In the genomic region with DNA sequence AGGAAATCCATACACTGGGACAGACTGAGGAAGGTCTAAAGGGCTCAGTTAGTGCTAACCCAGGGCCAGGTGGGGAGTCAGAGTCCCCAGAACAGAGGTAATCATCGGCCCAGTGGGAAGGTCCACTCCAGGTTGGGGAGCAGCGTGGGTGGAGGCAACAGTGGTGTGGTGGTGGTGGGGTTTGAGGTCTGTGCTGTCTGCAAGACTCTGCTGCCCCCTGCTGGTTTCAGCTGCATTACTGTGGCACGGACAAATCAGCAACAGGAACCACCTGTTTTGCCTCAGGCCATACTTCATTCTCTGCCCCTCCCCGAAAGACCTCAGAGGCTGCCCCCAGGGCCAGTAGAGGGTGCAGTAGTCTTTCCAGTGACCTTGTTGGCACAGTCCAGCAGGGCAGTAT, we compare ENCODE assay signal across 8 mouse cellular contexts. TPM values are rescaled to one million over a fixed set of nuclear protein-coding genes. Genes with fewer than 3 reads are reported as not detected.
DNase-seq lines count a peak whose midpoint lies in the region; ATAC-seq lines count a peak whose summit lies in the region.

No protein-coding gene starts in this region.

- WGBS in embryonic facial prominence, embryonic 14.5 days = 4% methylated on average over 4 of the region's 4 CpGs
- WGBS in kidney, embryonic 15.5 days = 6% methylated on average over 4 of the region's 4 CpGs
- 7% methylated on average over 4 of the region's 4 CpGs for WGBS in liver, embryonic 13.5 days (ENCODE audit: insufficient replicate concordance)
- WGBS in stomach, embryonic 15.5 days = 4% methylated on average over 4 of the region's 4 CpGs

- H3K4me1 ChIP-seq in embryonic facial prominence, embryonic 14.5 days (ENCODE audit: control insufficient read depth, insufficient read depth, low read length) = peaks cover 17% of the 10 kb centered on the region
- H3K4me1 ChIP-seq in kidney, embryonic 15.5 days = peaks cover 37% of the 10 kb centered on the region
- peaks cover 66% of the 10 kb centered on the region for H3K4me1 ChIP-seq in liver, embryonic 13.5 days (replicated peaks)
- H3K4me1 ChIP-seq in stomach, embryonic 15.5 days = peaks cover 26% of the 10 kb centered on the region

- H3K27me3 ChIP-seq in embryonic facial prominence, embryonic 14.5 days (replicated peaks; ENCODE audit: control insufficient read depth, insufficient read depth, low read length) = no peaks in the 10 kb centered on the region
- H3K27me3 ChIP-seq in kidney, embryonic 15.5 days = no peaks in the 10 kb centered on the region
- H3K27me3 ChIP-seq in liver, embryonic 13.5 days = no peaks in the 10 kb centered on the region
- no peaks in the 10 kb centered on the region for H3K27me3 ChIP-seq in stomach, embryonic 15.5 days (replicated peaks)

- peak; percentile 87 for DNase-seq in 3T3-L1 (ENCODE audit: low read depth, low spot score)
- peak; percentile 90 for DNase-seq in adrenal gland, postnatal 10 days
- peak; percentile 92 for DNase-seq in embryonic facial prominence, embryonic 14.5 days (ENCODE audit: low spot score)
- DNase-seq in heart, adult 9 months (ENCODE audit: low spot score in 2 of 2) = peak; percentile 66 to 84
- peak; percentile 70 for DNase-seq in liver, embryonic 13.5 days
- DNase-seq in naive thymus-derived CD4-positive, alpha-beta T cell, adult 2 months (ENCODE audit: low read depth) = peak; percentile 93

- no peaks in the 10 kb centered on the region for H3K9me3 ChIP-seq in embryonic facial prominence, embryonic 14.5 days (ENCODE audit: control insufficient read depth, low read length)
- no peaks in the 10 kb centered on the region for H3K9me3 ChIP-seq in kidney, embryonic 15.5 days (replicated peaks)
- H3K9me3 ChIP-seq in liver, embryonic 13.5 days (replicated peaks) = no peaks in the 10 kb centered on the region
- no peaks in the 10 kb centered on the region for H3K9me3 ChIP-seq in stomach, embryonic 15.5 days

- H3K4me2 ChIP-seq in embryonic facial prominence, embryonic 14.5 days (ENCODE audit: low read depth, low read length) = no peak overlapping the region
- H3K4me2 ChIP-seq in kidney, embryonic 15.5 days = no peak overlapping the region
- peak overlapping the region; percentile 18; the same call in 1 of the 2 replicates for H3K4me2 ChIP-seq in liver, embryonic 13.5 days
- no peak overlapping the region for H3K4me2 ChIP-seq in stomach, embryonic 15.5 days

- H3K9ac ChIP-seq in embryonic facial prominence, embryonic 14.5 days (ENCODE audit: low read depth, low read length) = no peak overlapping the region
- no peak overlapping the region for H3K9ac ChIP-seq in kidney, embryonic 15.5 days
- no peak overlapping the region for H3K9ac ChIP-seq in liver, embryonic 13.5 days
- H3K9ac ChIP-seq in stomach, embryonic 15.5 days = no peak overlapping the region

- peak; percentile 66 for ATAC-seq in embryonic facial prominence, embryonic 14.5 days (ENCODE audit: low read depth)
- ATAC-seq in kidney, embryonic 15.5 days (replicated peaks; ENCODE audit: low FRiP score) = peak; percentile 59
- peak; percentile 30 for ATAC-seq in liver, embryonic 13.5 days (ENCODE audit: low read depth)
- peak; percentile 41 for ATAC-seq in stomach, embryonic 15.5 days (ENCODE audit: insufficient read depth, low FRiP score, low read depth)

- peak overlapping the region; percentile 67 for H3K27ac ChIP-seq in embryonic facial prominence, embryonic 14.5 days (replicated peaks; ENCODE audit: low read depth, low read length)
- 0 out of 2 replicates have a peak overlapping the region, but pooled peaks have one; percentile 38 for H3K27ac ChIP-seq in kidney, embryonic 15.5 days
- H3K27ac ChIP-seq in liver, embryonic 13.5 days = peak overlapping the region; percentile 67
- peak overlapping the region; percentile 64 for H3K27ac ChIP-seq in stomach, embryonic 15.5 days

- H3K36me3 ChIP-seq in embryonic facial prominence, embryonic 14.5 days (ENCODE audit: control insufficient read depth, insufficient read depth, low read length) = peaks cover 55% of the 10 kb centered on the region
- peaks cover 54% of the 10 kb centered on the region for H3K36me3 ChIP-seq in kidney, embryonic 15.5 days
- H3K36me3 ChIP-seq in liver, embryonic 13.5 days = peaks cover 52% of the 10 kb centered on the region
- peaks cover 28% of the 10 kb centered on the region for H3K36me3 ChIP-seq in stomach, embryonic 15.5 days

- no peak overlapping the region for H3K4me3 ChIP-seq in embryonic facial prominence, embryonic 14.5 days (ENCODE audit: low read depth, low read length)
- H3K4me3 ChIP-seq in kidney, embryonic 15.5 days (replicated peaks) = no peak overlapping the region
- no peak overlapping the region for H3K4me3 ChIP-seq in liver, embryonic 13.5 days (replicated peaks)
- H3K4me3 ChIP-seq in stomach, embryonic 15.5 days (replicated peaks) = no peak overlapping the region

RNA-seq across cellular contexts. Expression of gene Med29, which starts 6.0 kb away (rescaled TPM):
- total RNA-seq in adrenal gland, postnatal 10 days (2021) = 10 to 100 TPM; 19.8 to 25.9 TPM
- 44.1 and 48.2 TPM in 2 replicates for polyA plus RNA-seq in embryonic facial prominence, embryonic 14.5 days (2014; fragmentation: Nextera tagmentation; extraction: Ambion mirVana)
- polyA plus RNA-seq in kidney, embryonic 15.5 days (2015; fragmentation: Nextera tagmentation; extraction: Ambion mirVana) = 52.6 and 57.7 TPM in 2 replicates
- 28.1 and 31.8 TPM in 2 replicates for polyA plus RNA-seq in liver, embryonic 13.5 days (2015; fragmentation: Nextera tagmentation; extraction: Ambion mirVana)
- polyA plus RNA-seq in stomach, embryonic 15.5 days (2015; fragmentation: Nextera tagmentation; extraction: Ambion mirVana) = 44.8 and 47.4 TPM in 2 replicates

RNA-seq across cellular contexts. Expression of gene Paf1, which starts 6.3 kb away (rescaled TPM):
- 10 to 100 TPM; 56.5 to 59.2 TPM for total RNA-seq in adrenal gland, postnatal 10 days (2021)
- 52.1 and 54.1 TPM in 2 replicates for polyA plus RNA-seq in embryonic facial prominence, embryonic 14.5 days (2014; fragmentation: Nextera tagmentation; extraction: Ambion mirVana)
- 86.8 and 100 TPM in 2 replicates for polyA plus RNA-seq in kidney, embryonic 15.5 days (2015; fragmentation: Nextera tagmentation; extraction: Ambion mirVana)
- 30.7 and 33.4 TPM in 2 replicates for polyA plus RNA-seq in liver, embryonic 13.5 days (2015; fragmentation: Nextera tagmentation; extraction: Ambion mirVana)
- polyA plus RNA-seq in stomach, embryonic 15.5 days (2015; fragmentation: Nextera tagmentation; extraction: Ambion mirVana) = 76.5 and 79.0 TPM in 2 replicates

RNA-seq across cellular contexts. Expression of gene Zfp36, which starts 6.4 kb away (rescaled TPM):
- 10 to 100 TPM; 11.4 to 27.2 TPM for total RNA-seq in adrenal gland, postnatal 10 days (2021)
- polyA plus RNA-seq in embryonic facial prominence, embryonic 14.5 days (2014; fragmentation: Nextera tagmentation; extraction: Ambion mirVana) = 13.5 and 14.4 TPM in 2 replicates
- 16.2 TPM in 2 replicates for polyA plus RNA-seq in kidney, embryonic 15.5 days (2015; fragmentation: Nextera tagmentation; extraction: Ambion mirVana)
- polyA plus RNA-seq in liver, embryonic 13.5 days (2015; fragmentation: Nextera tagmentation; extraction: Ambion mirVana) = 4.7 and 6.3 TPM in 2 replicates
- polyA plus RNA-seq in stomach, embryonic 15.5 days (2015; fragmentation: Nextera tagmentation; extraction: Ambion mirVana) = 20.2 and 21.4 TPM in 2 replicates

RNA-seq across cellular contexts. Expression of gene Plekhg2, which starts 14.1 kb away (rescaled TPM):
- 10 to 100 TPM; 27.9 to 37.0 TPM for total RNA-seq in adrenal gland, postnatal 10 days (2021)
- 41.1 and 51.3 TPM in 2 replicates for polyA plus RNA-seq in embryonic facial prominence, embryonic 14.5 days (2014; fragmentation: Nextera tagmentation; extraction: Ambion mirVana)
- polyA plus RNA-seq in kidney, embryonic 15.5 days (2015; fragmentation: Nextera tagmentation; extraction: Ambion mirVana) = 69.9 and 84.6 TPM in 2 replicates
- polyA plus RNA-seq in liver, embryonic 13.5 days (2015; fragmentation: Nextera tagmentation; extraction: Ambion mirVana) = 4.9 and 5.0 TPM in 2 replicates
- polyA plus RNA-seq in stomach, embryonic 15.5 days (2015; fragmentation: Nextera tagmentation; extraction: Ambion mirVana) = 48.4 and 52.3 TPM in 2 replicates

RNA-seq across cellular contexts. Expression of gene Rps16, which starts 36.0 kb away (rescaled TPM):
- total RNA-seq in adrenal gland, postnatal 10 days (2021) = 1,000 to 10,000 TPM; 1,220 to 1,241 TPM
- 1,196 and 1,252 TPM in 2 replicates for polyA plus RNA-seq in embryonic facial prominence, embryonic 14.5 days (2014; fragmentation: Nextera tagmentation; extraction: Ambion mirVana)
- 995 and 1,159 TPM in 2 replicates for polyA plus RNA-seq in kidney, embryonic 15.5 days (2015; fragmentation: Nextera tagmentation; extraction: Ambion mirVana)
- polyA plus RNA-seq in liver, embryonic 13.5 days (2015; fragmentation: Nextera tagmentation; extraction: Ambion mirVana) = 937 and 964 TPM in 2 replicates
- 826 and 1,031 TPM in 2 replicates for polyA plus RNA-seq in stomach, embryonic 15.5 days (2015; fragmentation: Nextera tagmentation; extraction: Ambion mirVana)
